Mouse (Mus musculus) limb, embryonic 15.5 days (tissue): ENCODE measurements around the gene Gfod2. TPM values are rescaled to one million over a fixed set of nuclear protein-coding genes. Genes with fewer than 3 reads are reported as not detected.
A peak's percentile ranks its signal among the peaks of the same experiment; 100 is the strongest.

Experiments used
- ATAC-seq: fragments of 200-750 bp; cut with Nextera tagmentation; 2 replicates; pipeline ENCODE4 v1.8.0; 2017; ENCODE audit warnings: low read depth, moderate TSS enrichment; ENCODE audit not compliant: insufficient number of reproducible peaks, low FRiP score, low TSS enrichment
- H3K27ac ChIP-seq: fragments of 300-500 bp; sonication (generic); 2 replicates; pipeline ENCODE4 v1.5.1; 2015; ENCODE audit warnings: moderate library complexity, mild to moderate bottlenecking, inconsistent platforms
- H3K27me3 ChIP-seq: fragments of 300-500 bp; sonication (generic); 2 replicates; pipeline ENCODE4 v1.6.1; 2015; ENCODE audit warnings: inconsistent platforms
- H3K36me3 ChIP-seq: fragments of 300-500 bp; sonication (generic); 2 replicates; pipeline ENCODE4 v1.6.1; 2015; ENCODE audit warnings: inconsistent platforms
- H3K4me1 ChIP-seq: fragments of 300-500 bp; sonication (generic); 2 replicates; pipeline ENCODE4 v1.6.1; 2015; ENCODE audit warnings: inconsistent platforms
- H3K4me2 ChIP-seq: fragments of 300-500 bp; sonication (generic); 2 replicates; pipeline ENCODE4 v1.6.1; 2015; ENCODE audit warnings: mild to moderate bottlenecking, inconsistent platforms
- H3K4me3 ChIP-seq: fragments of 300-500 bp; sonication (generic); 2 replicates; pipeline ENCODE4 v1.5.1; 2015; ENCODE audit warnings: mild to moderate bottlenecking, inconsistent platforms
- H3K9ac ChIP-seq: fragments of 300-500 bp; sonication (generic); 2 replicates; pipeline ENCODE4 v1.6.1; 2015; ENCODE audit warnings: inconsistent platforms
- H3K9me3 ChIP-seq: fragments of 300-500 bp; sonication (generic); 2 replicates; pipeline ENCODE4 v1.6.1; 2016; ENCODE audit warnings: inconsistent platforms
- WGBS: fragments of 180-500 bp; shearing (Covaris S2); methylation state at CpG from one replicate; pipeline ENCODE4 v1.1.7; 2015; 5-methylcytosine and 5-hydroxymethylcytosine counted together
- polyA plus RNA-seq: library from polyadenylated mRNA; unstranded; fragments of >200 nt; fragmentation: Nextera tagmentation; extraction: Ambion mirVana; gene quantifications from 2 replicates; pipeline ENCODE4 v1.2.1, GENCODE M21; 2015

The Gfod2 gene
- polyA plus RNA-seq, 1 experiment from 2014 or later, result 20.1 TPM

GRCm38 (mm10) chr8:105700566-105700965, 57.9 kb downstream of the Gfod2 start:
- Histone ChIP-seq H3K4me2 (peak overlapping the region; percentile 92), H3K27ac (peak overlapping the region; percentile 96)

DNA sequence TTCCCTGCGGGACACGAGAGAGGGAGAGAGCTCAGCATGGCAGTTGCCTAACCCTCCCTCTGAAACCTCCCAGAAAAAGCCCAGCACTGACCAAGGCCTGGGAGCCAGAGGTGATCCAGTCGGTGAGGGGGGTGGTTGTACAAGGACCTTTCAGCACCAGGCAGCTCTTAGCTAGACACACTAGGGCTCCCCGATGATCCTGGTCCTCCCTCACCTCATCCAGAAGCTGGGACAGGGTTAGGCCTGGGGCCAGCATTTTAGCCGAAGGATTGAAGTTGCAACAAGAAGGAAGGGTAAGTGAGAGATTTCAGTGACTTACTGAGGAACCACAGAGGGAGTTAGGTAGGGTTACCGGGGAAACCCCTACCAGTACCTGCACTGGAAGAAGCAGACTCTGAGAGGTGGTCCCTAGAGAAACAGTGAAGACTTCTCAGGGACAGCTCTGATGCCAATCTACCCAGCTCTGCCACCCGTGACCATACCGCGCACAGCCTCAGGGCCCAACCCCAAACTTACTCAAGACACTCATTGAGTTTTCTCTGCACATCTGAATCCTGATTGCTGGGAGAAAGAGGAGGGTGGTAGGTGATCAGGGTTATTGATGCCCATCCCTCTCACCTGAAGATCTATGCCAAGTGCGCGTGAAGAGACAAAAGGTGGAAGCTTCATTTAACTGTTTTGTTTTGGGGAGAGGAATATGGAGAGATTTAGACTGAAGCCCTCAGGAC, 58.8 kb downstream of the Gfod2 start:
- peak overlapping the region; percentile 92 for H3K4me2 ChIP-seq
- WGBS, result 86% methylated on average over 11 of the region's 11 CpGs
- H3K9me3 ChIP-seq, result no peaks in the 10 kb centered on the region
- H3K9ac ChIP-seq, result peak overlapping the region; percentile 54; the same call in 1 of the 2 replicates
- H3K27ac ChIP-seq, result no peak overlapping the region
- peaks cover 22% of the 10 kb centered on the region for H3K4me1 ChIP-seq
- peak overlapping the region; percentile 65 for H3K4me3 ChIP-seq
- ATAC-seq, result no peak
- 0 out of 2 replicates have a peak, but pooled peaks cover 9% of the 10 kb centered on the region for H3K27me3 ChIP-seq
- peaks cover 47% of the 10 kb centered on the region for H3K36me3 ChIP-seq

More at GRCm38 (mm10) chr8:105700566-105700965, 57.9 kb downstream of the Gfod2 start:
- Histone ChIP-seq H3K36me3 (peaks cover 51% of the 10 kb centered on the region), H3K9me3 (no peaks in the 10 kb centered on the region), H3K4me1 (peaks cover 22% of the 10 kb centered on the region), H3K4me3 (peak overlapping the region; percentile 65), H3K27me3 (no peaks in the 10 kb centered on the region), H3K9ac (peak overlapping the region; percentile 54)
- WGBS, result 0% methylated on average over 21 of the region's 21 CpGs
- peak; percentile 28 for ATAC-seq

GRCm38 (mm10) chr8:105698734-105699133, 59.7 kb downstream of the Gfod2 start:
- no peak overlapping the region for H3K9ac ChIP-seq
- no peak overlapping the region for H3K4me3 ChIP-seq
- no peaks in the 10 kb centered on the region for H3K9me3 ChIP-seq
- 81% methylated on average over 5 of the region's 5 CpGs for WGBS
- H3K27me3 ChIP-seq, result peaks cover 16% of the 10 kb centered on the region; the same call in 1 of the 2 replicates
- no peak overlapping the region for H3K27ac ChIP-seq
- H3K4me2 ChIP-seq, result no peak overlapping the region
- H3K36me3 ChIP-seq, result peaks cover 38% of the 10 kb centered on the region
- no peak for ATAC-seq
- H3K4me1 ChIP-seq, result peaks cover 30% of the 10 kb centered on the region

DNA sequence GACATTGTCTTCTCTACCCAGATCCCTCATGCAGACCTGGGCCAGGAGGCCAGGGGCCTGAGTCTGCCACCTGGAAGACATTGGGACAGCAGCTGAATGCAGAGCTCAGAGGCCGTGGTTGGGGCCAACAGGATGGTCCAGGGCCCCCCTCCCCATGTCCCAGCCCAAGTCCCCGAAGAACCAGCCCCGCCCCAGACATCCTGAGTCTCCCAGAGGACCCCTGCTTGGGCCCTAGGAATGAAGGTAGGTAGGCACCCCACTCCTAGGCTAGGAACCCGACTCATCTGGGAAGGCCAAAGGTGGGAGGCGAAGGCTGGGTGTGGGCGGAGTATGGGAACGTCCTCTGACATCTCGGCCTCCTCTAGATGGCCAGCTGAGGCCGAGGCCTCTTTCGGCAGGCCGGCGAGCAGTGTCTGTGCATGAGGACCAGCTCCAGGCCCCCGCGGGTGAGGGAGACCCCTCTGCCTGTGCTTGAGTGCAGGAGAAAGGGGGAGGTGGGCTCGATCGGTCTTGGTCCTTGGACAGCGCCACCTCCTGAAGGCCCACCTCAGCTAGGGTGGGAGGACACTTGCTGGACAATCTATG, 61.2 kb downstream of the Gfod2 start:
- Histone ChIP-seq H3K4me1 (peaks cover 32% of the 10 kb centered on the region), H3K4me2 (no peak overlapping the region), H3K27me3 (peaks cover 16% of the 10 kb centered on the region; the same call in 1 of the 2 replicates), H3K27ac (no peak overlapping the region), H3K36me3 (peaks cover 26% of the 10 kb centered on the region), H3K9me3 (no peaks in the 10 kb centered on the region), H3K9ac (no peak overlapping the region), H3K4me3 (no peak overlapping the region)
- WGBS, result 90% methylated on average over 17 of the region's 17 CpGs
- no peak for ATAC-seq

- 78% methylated on average over 30 of the region's 30 CpGs for WGBS
- no peak overlapping the region for H3K4me2 ChIP-seq
- H3K9me3 ChIP-seq, result no peaks in the 10 kb centered on the region
- H3K27ac ChIP-seq, result no peak overlapping the region
- H3K27me3 ChIP-seq, result peaks cover 16% of the 10 kb centered on the region; the same call in 1 of the 2 replicates
- no peak overlapping the region for H3K4me3 ChIP-seq
- H3K4me1 ChIP-seq, result peaks cover 20% of the 10 kb centered on the region
- peaks cover 26% of the 10 kb centered on the region for H3K36me3 ChIP-seq
- no peak overlapping the region for H3K9ac ChIP-seq
- ATAC-seq, result no peak
Observed at GRCm38 (mm10) chr8:105695080-105695780, 63.2 kb downstream of the Gfod2 start.

GRCm38 (mm10) chr8:105694051-105694799, 64.2 kb downstream of the Gfod2 start:
- 9% methylated on average over 39 of the region's 40 CpGs for WGBS
- Histone ChIP-seq H3K27ac (no peak overlapping the region), H3K27me3 (peaks cover 16% of the 10 kb centered on the region), H3K9me3 (no peaks in the 10 kb centered on the region), H3K4me3 (peak overlapping the region; percentile 46), H3K9ac (peak overlapping the region; percentile 37; the same call in 1 of the 2 replicates), H3K36me3 (peaks cover 22% of the 10 kb centered on the region), H3K4me2 (peak overlapping the region; percentile 97), H3K4me1 (peaks cover 12% of the 10 kb centered on the region)
- ATAC-seq, result 0 out of 2 replicates have a peak, but pooled peaks have one; percentile 4

- 3% methylated on average over 30 of the region's 30 CpGs for WGBS
- H3K4me3 ChIP-seq, result peak overlapping the region; percentile 46
- H3K4me2 ChIP-seq, result peak overlapping the region; percentile 97
- H3K9me3 ChIP-seq, result no peaks in the 10 kb centered on the region
- H3K9ac ChIP-seq, result peak overlapping the region; percentile 37; the same call in 1 of the 2 replicates
- peaks cover 16% of the 10 kb centered on the region for H3K27me3 ChIP-seq
- H3K4me1 ChIP-seq, result peaks cover 12% of the 10 kb centered on the region
- no peak overlapping the region for H3K27ac ChIP-seq
- peaks cover 19% of the 10 kb centered on the region for H3K36me3 ChIP-seq
- ATAC-seq, result peak; percentile 59; the same call in 1 of the 2 replicates
Observed at GRCm38 (mm10) chr8:105693648-105694047, 64.8 kb downstream of the Gfod2 start.

- Histone ChIP-seq H3K4me1 (peaks cover 12% of the 10 kb centered on the region), H3K27me3 (peaks cover 16% of the 10 kb centered on the region), H3K4me2 (no peak overlapping the region), H3K9me3 (no peaks in the 10 kb centered on the region), H3K4me3 (no peak overlapping the region), H3K27ac (no peak overlapping the region), H3K9ac (no peak overlapping the region), H3K36me3 (peaks cover 9% of the 10 kb centered on the region)
- ATAC-seq, result no peak
- WGBS, result 93% methylated on average over 11 of the region's 11 CpGs
Observed at GRCm38 (mm10) chr8:105692449-105693182, 65.8 kb downstream of the Gfod2 start.

DNA sequence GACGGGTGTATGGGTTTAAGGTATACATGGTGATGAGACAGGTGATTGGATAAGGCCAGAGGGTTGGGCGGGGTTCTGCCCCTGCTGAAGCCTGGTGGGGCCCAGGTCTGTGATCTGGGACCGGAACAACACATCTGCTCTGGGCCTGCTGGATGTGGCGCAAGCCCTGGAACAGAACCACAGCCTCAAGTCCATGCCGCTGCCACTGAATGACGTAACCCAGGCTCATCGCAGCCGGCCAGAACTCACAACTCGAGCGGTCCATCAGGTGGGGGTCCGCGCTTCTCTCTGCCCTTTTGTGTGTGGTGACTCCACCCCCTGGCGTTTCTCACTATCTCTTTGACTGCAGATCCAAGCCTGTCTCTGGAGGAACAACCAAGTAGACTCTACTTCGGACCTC, 67.5 kb downstream of the Gfod2 start:
- H3K4me3 ChIP-seq, result no peak overlapping the region
- H3K27me3 ChIP-seq, result peaks cover 16% of the 10 kb centered on the region
- H3K9ac ChIP-seq, result no peak overlapping the region
- H3K4me1 ChIP-seq, result peaks cover 14% of the 10 kb centered on the region
- no peak for ATAC-seq
- no peak overlapping the region for H3K4me2 ChIP-seq
- no peaks in the 10 kb centered on the region for H3K9me3 ChIP-seq
- 74% methylated on average over 14 of the region's 14 CpGs for WGBS
- H3K27ac ChIP-seq, result no peak overlapping the region
- no peaks in the 10 kb centered on the region for H3K36me3 ChIP-seq

- ATAC-seq, result no peak
- no peak overlapping the region for H3K4me2 ChIP-seq
- peaks cover 24% of the 10 kb centered on the region for H3K4me1 ChIP-seq
- no peaks in the 10 kb centered on the region for H3K36me3 ChIP-seq
- 89% methylated on average over 9 of the region's 9 CpGs for WGBS
- H3K27me3 ChIP-seq, result peaks cover 10% of the 10 kb centered on the region
- H3K27ac ChIP-seq, result no peak overlapping the region
- H3K9ac ChIP-seq, result no peak overlapping the region
- no peaks in the 10 kb centered on the region for H3K9me3 ChIP-seq
- H3K4me3 ChIP-seq, result no peak overlapping the region
Observed at GRCm38 (mm10) chr8:105689983-105690360, 68.5 kb downstream of the Gfod2 start.
